Mouse (Mus musculus): ENCODE results near the gene Slc35f1. TPM values are rescaled to one million over a fixed set of nuclear protein-coding genes. Genes with fewer than 3 reads are reported as not detected.
A peak's percentile ranks its signal among the peaks of the same experiment; 100 is the strongest.
"Not testable (repeated sequence)": the region's sequence is repeated elsewhere in the genome, so short reads cannot be mapped to it uniquely, and the experiment has no call there.

The Slc35f1 gene
- total and polyA plus RNA-seq, 2 experiments from 2014 or later, result 37.8 to 110 TPM

DNA sequence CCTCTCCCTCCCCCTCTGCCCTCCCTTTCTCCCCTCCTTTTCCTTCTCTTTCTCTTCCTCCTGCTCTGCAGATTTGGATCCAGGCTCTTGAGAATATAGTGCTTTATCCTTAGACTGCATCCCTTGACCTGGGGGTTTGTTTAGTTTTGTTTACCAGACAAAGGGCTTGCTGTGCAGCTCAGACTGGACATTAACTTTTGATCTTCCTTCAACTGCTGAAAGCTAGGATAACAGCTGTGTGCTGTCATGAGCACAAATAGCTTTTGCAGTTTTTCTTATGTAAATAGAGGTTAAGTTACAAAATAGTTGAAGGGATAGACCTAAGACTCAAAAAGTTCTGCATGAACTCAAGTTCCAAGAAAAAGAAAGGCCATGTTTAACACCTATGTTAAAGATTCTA lies 184.4 kb downstream of the Slc35f1 start:
- H3K4me3 ChIP-seq (ENCODE audit: low read depth, low read length), result no peak overlapping the region
- ATAC-seq (no peak), DNase-seq (no peak)
- H3K36me3 ChIP-seq (ENCODE audit: insufficient read depth), result no peaks in the 10 kb centered on the region
- H3K27ac ChIP-seq (ENCODE audit: low read depth, low read length), result no peak overlapping the region
- no peaks in the 10 kb centered on the region for H3K27me3 ChIP-seq (ENCODE audit: insufficient read depth, low read length)
- no peak for TF ChIP-seq CTCF (IDR thresholded peaks at IDR 0.05; ENCODE audit: low read depth)
- H3K4me2 ChIP-seq (ENCODE audit: low read depth), result no peak overlapping the region
- H3K4me1 ChIP-seq (ENCODE audit: insufficient read depth), result no peaks in the 10 kb centered on the region
- H3K9ac ChIP-seq, result no peak overlapping the region
- no peaks in the 10 kb centered on the region for H3K9me3 ChIP-seq (ENCODE audit: low read length)

DNA sequence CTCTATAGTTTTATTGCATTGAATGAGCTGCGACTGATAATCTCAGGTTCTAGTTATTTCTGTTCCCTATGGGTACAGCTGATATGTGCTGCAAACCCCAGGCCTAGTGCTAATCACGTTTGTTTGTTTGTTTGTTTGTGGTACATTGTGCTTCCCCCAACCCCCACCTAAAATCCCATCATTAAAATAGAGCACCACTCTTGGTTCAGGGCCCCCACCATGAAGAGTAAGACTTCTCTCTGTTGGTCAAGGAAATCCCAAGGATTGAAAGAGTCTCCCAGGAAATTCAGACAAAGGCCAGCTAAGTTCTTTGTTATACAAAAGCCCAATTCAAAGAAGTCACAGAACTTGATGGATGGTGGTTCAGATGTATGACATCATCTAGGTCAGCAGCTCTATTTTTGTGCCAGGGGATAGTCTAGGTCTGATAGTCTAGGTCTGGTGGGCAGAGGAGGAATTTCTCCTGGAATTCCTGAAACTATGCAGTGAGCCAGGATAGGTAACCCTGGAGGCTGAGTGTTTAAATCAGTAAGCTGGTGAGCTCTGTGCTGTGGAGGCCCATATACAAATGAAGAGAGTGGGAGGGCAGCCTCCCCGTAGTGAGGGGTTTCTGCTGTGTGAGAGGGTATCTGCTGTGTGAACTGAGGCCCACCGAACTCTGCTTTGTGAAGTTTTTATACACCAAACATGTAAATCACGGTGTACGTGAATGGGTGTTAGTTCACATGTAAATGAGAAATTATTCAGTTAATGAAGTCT lies 187.1 kb downstream of the Slc35f1 start:
- Histone ChIP-seq H3K9ac (no peak overlapping the region), H3K4me1 (ENCODE audit: insufficient read depth) (no peaks in the 10 kb centered on the region), H3K4me3 (ENCODE audit: low read depth, low read length) (no peak overlapping the region), H3K4me2 (ENCODE audit: low read depth) (no peak overlapping the region), H3K27me3 (ENCODE audit: insufficient read depth, low read length) (no peaks in the 10 kb centered on the region), H3K36me3 (ENCODE audit: insufficient read depth) (no peaks in the 10 kb centered on the region), H3K9me3 (ENCODE audit: low read length) (no peaks in the 10 kb centered on the region), H3K27ac (ENCODE audit: low read depth, low read length) (0 out of 2 replicates have a peak overlapping the region, but pooled peaks have one; percentile 54)
- peak; percentile 66 for ATAC-seq
- no peak for DNase-seq
- WGBS, result 15% methylated on average over 6 of the region's 6 CpGs
- no peak for TF ChIP-seq CTCF (IDR thresholded peaks at IDR 0.05; ENCODE audit: low read depth)

DNA sequence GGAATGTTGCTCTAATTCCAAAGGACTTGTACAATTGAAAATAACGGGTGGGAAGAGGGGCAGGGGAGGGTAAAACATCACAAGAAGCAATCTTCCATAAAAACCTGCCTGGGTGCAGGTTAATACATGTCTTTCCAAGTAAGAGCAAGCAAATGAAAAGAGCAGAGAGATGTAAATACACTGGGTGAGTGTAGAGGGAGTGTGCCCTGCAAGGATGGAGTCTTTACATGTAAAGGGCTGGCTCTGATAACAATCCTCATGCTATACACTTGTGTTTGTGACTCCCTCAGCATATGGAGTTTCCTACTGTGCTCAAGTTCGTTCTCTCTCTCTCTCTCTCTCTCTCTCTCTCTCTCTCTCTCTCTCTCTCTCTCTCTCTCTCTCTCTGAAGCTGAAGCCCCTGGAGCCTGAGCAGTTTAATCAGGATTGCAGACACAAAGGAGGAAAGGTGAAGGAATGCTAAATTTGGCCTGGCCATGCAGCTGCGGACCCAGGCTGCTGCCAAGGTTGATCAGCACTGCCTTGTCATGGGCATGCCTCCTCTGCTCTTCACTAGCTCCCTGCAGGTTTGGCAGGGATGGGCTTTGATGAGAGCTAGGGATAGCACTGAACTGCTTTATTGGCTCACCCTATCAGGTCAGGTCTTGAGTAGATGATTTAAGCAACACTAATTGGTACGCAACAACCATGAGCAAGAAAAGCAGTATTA lies 187.9 kb downstream of the Slc35f1 start:
- WGBS, result 19% methylated on average over 4 of the region's 4 CpGs
- DNase-seq (peak; percentile 16), ATAC-seq (peak; percentile 49)
- H3K27me3 ChIP-seq (ENCODE audit: insufficient read depth, low read length), result no peaks in the 10 kb centered on the region
- no peaks in the 10 kb centered on the region for H3K36me3 ChIP-seq (ENCODE audit: insufficient read depth)
- no peak overlapping the region for H3K4me3 ChIP-seq (ENCODE audit: low read depth, low read length)
- 0 out of 2 replicates have a peak overlapping the region, but pooled peaks have one; percentile 54 for H3K27ac ChIP-seq (ENCODE audit: low read depth, low read length)
- no peak overlapping the region for H3K4me2 ChIP-seq (ENCODE audit: low read depth)
- H3K9ac ChIP-seq, result no peak overlapping the region
- H3K4me1 ChIP-seq (ENCODE audit: insufficient read depth), result no peaks in the 10 kb centered on the region
- TF ChIP-seq CTCF (IDR thresholded peaks at IDR 0.05; ENCODE audit: low read depth), result no peak
- H3K9me3 ChIP-seq (ENCODE audit: low read length), result no peaks in the 10 kb centered on the region

DNA sequence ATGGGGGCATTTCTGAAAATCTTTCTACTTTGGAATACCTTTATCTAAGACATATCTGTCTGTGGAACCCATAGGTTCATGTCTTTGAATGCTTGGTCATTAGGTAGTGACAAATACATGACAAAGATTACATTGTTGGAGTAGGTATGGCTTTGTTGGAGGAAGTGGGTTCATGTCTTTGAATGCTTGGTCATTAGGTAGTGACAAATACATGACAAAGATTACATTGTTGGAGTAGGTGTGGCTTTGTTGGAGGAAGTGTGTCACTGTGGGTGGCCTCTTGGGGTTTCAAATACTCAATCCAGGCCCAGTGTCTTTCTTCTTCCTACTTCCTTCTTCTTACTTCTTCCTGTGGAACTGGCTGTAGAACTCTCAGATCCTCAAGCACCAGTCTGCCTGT lies 206.4 kb downstream of the Slc35f1 start:
- not testable (repeated sequence) for H3K4me2 ChIP-seq (ENCODE audit: low read depth); DNase-seq; ATAC-seq; H3K27me3 ChIP-seq (ENCODE audit: insufficient read depth, low read length); H3K4me1 ChIP-seq (ENCODE audit: insufficient read depth); H3K9ac ChIP-seq; H3K4me3 ChIP-seq (ENCODE audit: low read depth, low read length); H3K27ac ChIP-seq (ENCODE audit: low read depth, low read length); H3K9me3 ChIP-seq (ENCODE audit: low read length); H3K36me3 ChIP-seq (ENCODE audit: insufficient read depth)

DNA sequence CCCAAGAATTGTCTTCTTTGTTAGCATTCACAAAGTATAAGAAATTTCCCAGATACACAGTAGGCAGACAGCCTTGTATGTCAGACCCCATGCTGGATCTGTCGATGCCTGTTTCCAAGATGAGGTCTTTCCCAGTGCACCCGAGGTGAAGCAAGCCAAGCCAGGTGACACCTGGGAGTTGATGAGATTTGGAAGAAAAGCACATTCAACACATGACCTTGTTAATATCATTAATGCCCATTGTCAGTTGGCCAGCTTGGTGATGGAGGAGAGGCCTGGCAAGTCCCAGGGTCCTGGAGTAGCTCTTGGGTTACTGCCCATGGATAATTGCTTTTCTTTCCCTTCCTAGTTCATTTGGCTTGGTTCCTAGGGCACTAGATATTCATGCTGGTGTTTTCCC lies 214.6 kb downstream of the Slc35f1 start:
- 27% methylated on average over 2 of the region's 2 CpGs for WGBS
- H3K9me3 ChIP-seq (ENCODE audit: low read length), result no peaks in the 10 kb centered on the region
- TF ChIP-seq CTCF (IDR thresholded peaks at IDR 0.05; ENCODE audit: low read depth), result no peak
- peak; percentile 64 for ATAC-seq
- H3K4me2 ChIP-seq (ENCODE audit: low read depth), result no peak overlapping the region
- H3K4me1 ChIP-seq (ENCODE audit: insufficient read depth), result no peaks in the 10 kb centered on the region
- no peaks in the 10 kb centered on the region for H3K27me3 ChIP-seq (ENCODE audit: insufficient read depth, low read length)
- H3K27ac ChIP-seq (ENCODE audit: low read depth, low read length), result 0 out of 2 replicates have a peak overlapping the region, but pooled peaks have one; percentile 0
- no peak overlapping the region for H3K9ac ChIP-seq
- H3K36me3 ChIP-seq (ENCODE audit: insufficient read depth), result no peaks in the 10 kb centered on the region
- peak; percentile 59 for DNase-seq
- H3K4me3 ChIP-seq (ENCODE audit: low read depth, low read length), result no peak overlapping the region

DNA sequence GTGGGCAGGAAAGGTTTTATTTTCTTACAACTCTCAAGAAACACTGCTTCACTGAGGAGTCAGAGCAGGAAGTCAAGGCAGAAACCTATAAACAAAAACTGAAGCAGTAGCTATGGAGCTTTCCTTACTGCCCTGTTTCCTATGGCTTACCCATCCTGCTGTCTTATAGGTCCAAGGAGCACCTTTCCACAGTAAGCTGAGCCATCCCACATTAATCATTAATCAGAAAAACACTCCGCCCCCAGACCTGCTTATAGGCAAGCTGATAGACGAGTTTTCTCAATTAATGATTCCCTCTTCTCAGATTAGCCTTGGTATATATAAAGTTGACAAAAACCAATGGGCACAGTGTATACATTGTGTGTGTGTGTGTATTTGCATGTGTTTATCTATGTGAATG lies 221.4 kb downstream of the Slc35f1 start:
- WGBS, result 87% methylated on average over 2 of the region's 2 CpGs
- H3K27ac ChIP-seq (ENCODE audit: low read depth, low read length), result no peak overlapping the region
- no peak for TF ChIP-seq CTCF (IDR thresholded peaks at IDR 0.05; ENCODE audit: low read depth)
- H3K4me1 ChIP-seq (ENCODE audit: insufficient read depth), result peaks cover 10% of the 10 kb centered on the region; the same call in 1 of the 2 replicates
- DNase-seq (no peak), ATAC-seq (no peak)
- no peaks in the 10 kb centered on the region for H3K36me3 ChIP-seq (ENCODE audit: insufficient read depth)
- no peak overlapping the region for H3K4me2 ChIP-seq (ENCODE audit: low read depth)
- no peaks in the 10 kb centered on the region for H3K9me3 ChIP-seq (ENCODE audit: low read length)
- H3K27me3 ChIP-seq (ENCODE audit: insufficient read depth, low read length), result no peaks in the 10 kb centered on the region
- no peak overlapping the region for H3K4me3 ChIP-seq (ENCODE audit: low read depth, low read length)
- H3K9ac ChIP-seq, result no peak overlapping the region

DNA sequence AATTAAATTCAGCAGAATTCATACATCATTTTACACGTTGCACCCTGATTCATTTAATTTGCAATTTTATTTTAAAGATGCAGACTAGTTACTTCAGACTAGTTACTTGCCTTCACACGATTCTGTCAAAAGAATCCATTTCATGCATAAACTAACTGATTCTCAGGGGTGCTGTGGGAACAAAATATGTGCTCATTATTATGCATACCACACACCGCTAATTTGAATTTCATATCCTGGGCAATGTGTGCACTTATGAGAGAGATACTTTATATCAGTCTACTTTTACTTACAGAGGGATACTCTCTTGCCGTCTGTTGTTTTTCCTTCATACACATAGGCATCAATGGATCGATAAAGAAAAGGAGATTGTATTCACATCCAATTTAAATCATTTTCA lies 228.4 kb downstream of the Slc35f1 start:
- Histone ChIP-seq H3K4me1 (ENCODE audit: insufficient read depth) (no peaks in the 10 kb centered on the region), H3K4me3 (ENCODE audit: low read depth, low read length) (no peak overlapping the region), H3K27ac (ENCODE audit: low read depth, low read length) (no peak overlapping the region), H3K36me3 (ENCODE audit: insufficient read depth) (no peaks in the 10 kb centered on the region), H3K9me3 (ENCODE audit: low read length) (no peaks in the 10 kb centered on the region), H3K27me3 (ENCODE audit: insufficient read depth, low read length) (no peaks in the 10 kb centered on the region), H3K4me2 (ENCODE audit: low read depth) (no peak overlapping the region), H3K9ac (no peak overlapping the region)
- ATAC-seq, result no peak; the same call in 1 of the 2 replicates
- 34% methylated on average over 5 of the region's 5 CpGs for WGBS
- TF ChIP-seq CTCF (IDR thresholded peaks at IDR 0.05; ENCODE audit: low read depth), result no peak
- DNase-seq, result no peak
